In genomic region chr8:6583337-6584096, GRCm38 (mm10) we compare ENCODE assay signal across 32 mouse cellular contexts.
"Had no signal": no experiment of that assay in that cellular context is flagged by ENCODE, and none has a peak within 500 bp of the region (broad histone marks: within the 10 kb centered on the region; RNA-seq: fewer than 3 reads in every experiment).

No protein-coding gene starts in this region.

- H3K4me3 ChIP-seq: limb, embryonic 10.5 days; limb, embryonic 12.5 days; limb, embryonic 13.5 days; limb, embryonic 15.5 days; liver, embryonic 12.5 days; liver, embryonic 13.5 days; liver, embryonic 15.5 days; lung, embryonic 15.5 days; megakaryocyte, embryonic 14.5 days; midbrain, embryonic 10.5 days; midbrain, embryonic 12.5 days; midbrain, embryonic 13.5 days; midbrain, embryonic 15.5 days; myocyte; neural tube, embryonic 12.5 days had no signal

- H3K27ac ChIP-seq: limb, embryonic 10.5 days; limb, embryonic 12.5 days; limb, embryonic 13.5 days; limb, embryonic 15.5 days; liver, embryonic 12.5 days; liver, embryonic 13.5 days; liver, embryonic 14.5 days; liver, embryonic 15.5 days; lung, embryonic 15.5 days; macrophage; midbrain, embryonic 10.5 days; midbrain, embryonic 12.5 days; midbrain, embryonic 13.5 days; midbrain, embryonic 15.5 days; neural tube, embryonic 12.5 days had no signal

- H3K36me3 ChIP-seq: limb, embryonic 10.5 days; limb, embryonic 12.5 days; limb, embryonic 13.5 days; limb, embryonic 15.5 days; liver, embryonic 12.5 days; liver, embryonic 13.5 days; liver, embryonic 15.5 days; lung, embryonic 15.5 days; midbrain, embryonic 10.5 days; midbrain, embryonic 12.5 days; midbrain, embryonic 13.5 days; midbrain, embryonic 15.5 days; neural tube, embryonic 12.5 days had no signal

- DNase-seq: left cerebral cortex, postnatal 4 days; liver; liver, embryonic 13.5 days; liver, postnatal 0 days; lung, adult 18-20 months; lung, adult 2 months; lung, embryonic 14.5 days; lung, postnatal 10 days; lung, postnatal 14 days; lung, postnatal 36 days; lung, postnatal 4 days; midbrain, embryonic 14.5 days had no signal

- ATAC-seq: liver, embryonic 12.5 days; liver, postnatal 0 days; lung, postnatal 0 days; midbrain, embryonic 13.5 days; midbrain, embryonic 15.5 days; midbrain, embryonic 16.5 days had no signal

- H3K4me2 ChIP-seq: limb, embryonic 12.5 days; limb, embryonic 13.5 days; limb, embryonic 15.5 days; liver, embryonic 11.5 days; liver, embryonic 12.5 days; liver, embryonic 13.5 days; liver, embryonic 15.5 days; lung, embryonic 14.5 days; lung, embryonic 15.5 days; midbrain, embryonic 11.5 days; midbrain, embryonic 12.5 days; midbrain, embryonic 13.5 days; midbrain, embryonic 15.5 days; neural tube, embryonic 12.5 days had no signal

- H3K9me3 ChIP-seq: limb, embryonic 10.5 days; limb, embryonic 12.5 days; limb, embryonic 13.5 days; limb, embryonic 15.5 days; liver, embryonic 12.5 days; liver, embryonic 13.5 days; liver, embryonic 15.5 days; lung, embryonic 15.5 days; megakaryocyte, embryonic 14.5 days; midbrain, embryonic 10.5 days; midbrain, embryonic 12.5 days; midbrain, embryonic 13.5 days; midbrain, embryonic 15.5 days; neural tube, embryonic 12.5 days had no signal

- H3K27me3 ChIP-seq: limb, embryonic 12.5 days; limb, embryonic 13.5 days; limb, embryonic 15.5 days; liver, embryonic 12.5 days; liver, embryonic 13.5 days; liver, embryonic 15.5 days; lung, embryonic 15.5 days; megakaryocyte, embryonic 14.5 days; midbrain, embryonic 12.5 days; midbrain, embryonic 13.5 days; midbrain, embryonic 15.5 days; neural tube, embryonic 12.5 days had no signal

- H3K9ac ChIP-seq: limb, embryonic 12.5 days; limb, embryonic 13.5 days; limb, embryonic 15.5 days; liver, embryonic 12.5 days; liver, embryonic 13.5 days; liver, embryonic 14.5 days; liver, embryonic 15.5 days; liver, postnatal 0 days; lung, embryonic 14.5 days; lung, embryonic 15.5 days; midbrain, embryonic 12.5 days; midbrain, embryonic 13.5 days; midbrain, embryonic 15.5 days; neural tube, embryonic 12.5 days had no signal

- H3K4me1 ChIP-seq: limb, embryonic 10.5 days; limb, embryonic 12.5 days; limb, embryonic 13.5 days; limb, embryonic 15.5 days; liver, embryonic 12.5 days; liver, embryonic 13.5 days; liver, embryonic 15.5 days; lung, embryonic 15.5 days; megakaryocyte, embryonic 14.5 days; midbrain, embryonic 10.5 days; midbrain, embryonic 12.5 days; midbrain, embryonic 13.5 days; midbrain, embryonic 15.5 days; neural tube, embryonic 12.5 days had no signal
